Mouse (Mus musculus) c-Kit-positive CD71-positive TER-119-negative erythroid progenitor cells, embryonic 14.5 days (primary cell): ENCODE measurements around the gene Abhd17c.

ENCODE experiments used
- DNase-seq: peaks from one replicate; pipeline ENCODE4 v3.0.0-alpha.2; 2013; ENCODE audit warnings: low read depth

Abhd17c gene

DNA sequence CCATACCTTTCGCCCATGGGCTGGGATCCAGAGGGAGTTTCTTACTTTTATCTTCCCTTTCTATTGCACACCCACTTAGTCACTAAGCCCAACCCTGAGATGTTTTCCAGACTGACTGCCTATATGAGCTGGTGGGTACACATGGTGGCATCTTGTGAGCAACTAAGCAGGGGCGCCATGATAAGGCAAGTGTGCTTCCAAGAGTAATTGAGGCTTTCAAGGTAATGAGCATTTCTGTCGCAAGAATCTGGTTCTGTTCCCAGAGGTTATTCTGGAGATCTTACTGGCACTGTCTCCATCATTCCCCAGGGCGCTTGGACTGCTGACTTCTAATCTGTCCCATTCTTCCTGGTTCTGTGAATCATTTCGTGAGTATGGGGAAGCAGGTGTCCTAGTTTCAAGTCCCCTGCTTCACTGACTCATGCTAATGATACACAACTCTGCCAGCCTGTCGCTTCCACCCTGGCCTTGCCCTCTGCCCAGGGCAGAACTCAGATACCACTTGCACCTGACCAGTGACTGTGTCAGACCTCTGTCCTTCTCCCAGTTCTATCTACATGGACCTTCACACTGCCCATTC lies 34.1 kb downstream of the Abhd17c start:
- DNase-seq, result no peak

DNA sequence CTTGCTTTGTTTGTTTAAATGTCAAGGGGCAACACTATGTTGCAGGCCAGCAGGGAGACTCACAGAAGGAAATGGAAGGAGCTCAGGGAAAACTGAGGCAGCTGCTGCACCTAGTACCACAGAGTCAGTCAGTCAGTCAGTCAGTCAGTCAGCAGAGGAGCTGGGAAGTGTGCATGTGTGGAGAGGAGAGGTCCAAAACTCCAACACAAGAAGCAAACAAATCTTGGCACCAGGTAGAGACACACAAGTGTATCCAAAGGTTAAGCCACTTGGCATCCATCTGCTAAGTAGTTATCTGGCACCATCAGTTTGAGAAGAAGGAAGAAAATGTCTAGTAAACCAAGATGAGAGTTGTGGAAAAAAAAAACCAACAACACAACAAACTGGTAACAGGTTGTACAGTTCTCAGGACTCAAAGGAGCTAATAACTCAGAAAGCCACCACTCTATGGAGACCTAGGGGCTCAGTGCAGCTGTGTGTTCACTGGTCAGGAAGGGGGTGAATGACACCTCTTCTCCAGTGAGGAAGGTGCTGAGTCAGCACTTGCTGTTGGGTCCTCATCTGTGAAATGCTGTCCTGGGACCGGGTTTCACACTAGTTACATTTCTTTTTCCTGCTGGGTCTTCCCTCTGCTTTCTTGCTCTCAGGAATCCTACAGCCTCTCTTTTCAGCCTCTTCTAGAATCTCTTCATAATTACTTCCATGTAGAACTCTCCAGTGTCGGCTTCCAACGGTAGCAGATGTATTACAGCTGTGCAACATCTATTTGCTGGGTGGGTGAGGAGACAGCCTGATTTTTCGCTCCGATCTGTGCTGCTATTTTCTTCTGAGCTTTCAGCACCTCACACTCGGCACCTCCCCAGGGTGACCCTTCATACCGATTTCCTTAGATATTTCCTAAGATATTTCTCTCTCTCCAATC lies 34.8 kb downstream of the Abhd17c start:
- no peak for DNase-seq

DNA sequence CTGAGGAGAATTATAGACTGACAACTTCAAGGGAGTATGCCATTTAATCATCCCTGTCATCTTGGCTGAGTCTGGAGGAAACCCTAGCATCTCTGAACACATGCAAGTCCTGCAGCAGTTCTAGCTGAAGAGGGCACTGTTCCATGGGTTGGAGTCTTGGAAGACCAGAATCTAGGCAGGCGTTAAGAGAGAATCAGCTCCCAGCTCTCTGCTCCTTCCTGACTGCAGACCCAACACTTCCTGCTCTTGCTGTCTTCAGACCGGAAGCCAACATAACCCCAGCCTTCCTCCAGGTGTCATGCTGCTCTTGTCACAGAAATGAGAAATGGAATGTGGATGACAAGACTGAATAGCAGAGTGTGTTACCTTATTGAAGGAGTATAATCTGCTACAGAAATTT lies 36.3 kb downstream of the Abhd17c start:
- DNase-seq, result no peak

DNA sequence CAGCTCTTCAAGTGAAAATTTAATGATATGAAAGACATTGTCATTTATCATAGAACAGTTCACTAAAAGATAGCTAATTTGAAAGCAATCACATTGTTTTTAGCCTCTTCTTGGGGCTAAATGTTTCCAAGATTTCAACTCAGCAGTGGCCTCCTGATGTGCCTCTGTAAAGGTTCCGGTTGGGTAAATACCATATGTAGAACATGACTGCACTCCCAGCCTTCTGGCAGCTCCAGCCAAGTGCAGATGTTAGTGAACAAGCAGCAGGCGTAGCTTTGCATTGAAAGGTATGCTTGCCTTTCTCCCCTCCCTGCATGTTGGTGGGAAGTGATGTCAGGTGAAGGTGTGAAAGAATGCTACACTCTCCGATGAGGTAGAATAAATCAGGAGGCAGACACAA lies 36.9 kb downstream of the Abhd17c start:
- DNase-seq, result no peak

DNA sequence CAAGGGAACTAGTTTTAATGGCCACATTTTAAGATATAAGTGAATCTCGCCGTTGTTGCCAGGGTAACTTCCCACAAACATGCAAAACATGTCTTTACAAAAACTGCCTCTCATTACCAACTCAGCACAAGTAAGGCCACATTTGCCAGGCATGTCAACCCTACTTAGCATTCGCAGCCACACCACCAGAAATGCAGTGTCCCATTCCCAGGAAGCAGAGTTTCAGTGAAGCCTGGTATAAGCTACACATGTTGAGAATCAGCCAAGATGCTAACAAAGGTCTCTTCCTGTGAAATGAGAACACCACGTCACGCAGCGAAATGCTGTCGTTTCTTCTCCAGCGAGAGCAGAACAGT lies 38.7 kb downstream of the Abhd17c start:
- no peak for DNase-seq

DNA sequence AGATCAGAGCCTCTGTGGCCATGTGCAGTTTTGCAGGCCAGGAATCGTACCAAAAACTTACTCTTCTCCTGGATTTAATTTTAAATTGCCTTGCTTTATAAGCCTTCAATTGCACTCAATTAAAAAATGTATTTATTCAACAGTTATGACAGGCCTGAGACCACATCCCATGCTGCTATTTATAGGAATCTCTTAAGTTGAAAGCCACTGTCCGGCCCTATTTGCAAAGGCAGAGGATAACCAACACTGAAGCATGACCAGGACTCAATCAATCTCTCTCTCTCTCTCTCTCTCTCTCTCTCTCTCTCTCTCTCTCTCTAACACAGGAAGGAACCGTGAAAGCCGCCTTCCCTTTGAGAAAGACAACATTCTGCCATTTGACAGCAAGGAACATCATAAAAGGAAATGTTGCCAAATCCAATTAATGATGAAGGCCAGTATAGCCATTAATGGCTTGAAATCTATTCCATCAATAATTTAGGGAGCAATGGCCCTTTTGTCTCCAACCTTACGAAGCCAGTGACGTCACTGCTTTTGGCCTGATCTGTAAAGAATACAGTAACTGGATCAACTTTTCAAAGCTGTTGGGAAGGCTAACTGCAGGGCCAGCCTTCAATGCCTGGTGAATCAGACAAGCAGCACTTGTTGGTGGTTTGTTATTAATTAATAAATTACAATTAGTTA lies 39.2 kb downstream of the Abhd17c start:
- DNase-seq, result no peak

DNA sequence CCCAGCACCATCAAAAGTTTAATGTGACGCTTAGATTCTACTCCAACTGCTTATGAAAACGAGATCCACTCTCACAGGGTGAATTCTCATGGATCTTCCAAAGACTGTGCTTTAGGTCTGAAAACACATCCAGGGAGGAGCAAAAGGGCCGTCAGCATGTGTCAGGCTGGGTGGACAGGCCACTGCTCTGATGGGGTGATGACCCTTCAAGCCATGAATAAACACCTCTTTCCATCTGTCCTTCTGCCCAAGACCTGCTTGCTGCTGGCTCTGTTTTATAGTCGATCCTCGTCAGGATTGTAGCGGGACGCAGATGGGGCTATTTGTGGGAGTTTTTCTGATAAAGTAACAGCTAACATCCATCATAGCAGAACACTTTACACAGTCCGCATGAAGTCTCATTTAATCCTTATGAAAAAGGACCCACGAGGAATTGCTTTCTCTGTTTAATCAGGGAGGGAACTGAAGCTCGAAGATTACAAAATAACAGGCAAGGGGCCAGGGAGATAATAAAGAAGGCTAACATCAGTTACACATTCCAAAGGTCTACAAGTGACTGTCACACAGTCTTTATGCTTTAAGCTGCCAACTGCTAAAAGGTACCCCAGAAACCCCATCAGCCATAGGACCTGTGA lies 39.9 kb downstream of the Abhd17c start:
- DNase-seq, result no peak

DNA sequence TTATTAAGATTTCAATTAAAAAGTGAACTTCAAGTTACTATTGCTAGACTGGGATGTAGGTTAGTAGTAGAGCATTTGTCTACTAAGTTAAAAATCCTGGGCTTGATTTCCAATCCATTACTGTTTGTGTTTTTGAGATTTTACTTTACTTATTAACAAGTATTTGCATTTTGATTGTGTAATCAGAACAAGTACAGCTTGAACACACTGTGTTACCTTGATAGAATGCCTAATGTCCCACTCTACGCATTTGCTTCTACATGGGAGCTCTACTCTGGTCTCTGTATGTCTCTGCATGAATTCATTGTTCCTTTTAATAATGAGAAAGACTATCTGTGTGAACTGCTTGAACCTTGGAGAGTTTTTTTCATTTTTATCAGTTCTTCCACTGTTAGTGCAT lies 44.8 kb downstream of the Abhd17c start:
- no peak for DNase-seq

DNA sequence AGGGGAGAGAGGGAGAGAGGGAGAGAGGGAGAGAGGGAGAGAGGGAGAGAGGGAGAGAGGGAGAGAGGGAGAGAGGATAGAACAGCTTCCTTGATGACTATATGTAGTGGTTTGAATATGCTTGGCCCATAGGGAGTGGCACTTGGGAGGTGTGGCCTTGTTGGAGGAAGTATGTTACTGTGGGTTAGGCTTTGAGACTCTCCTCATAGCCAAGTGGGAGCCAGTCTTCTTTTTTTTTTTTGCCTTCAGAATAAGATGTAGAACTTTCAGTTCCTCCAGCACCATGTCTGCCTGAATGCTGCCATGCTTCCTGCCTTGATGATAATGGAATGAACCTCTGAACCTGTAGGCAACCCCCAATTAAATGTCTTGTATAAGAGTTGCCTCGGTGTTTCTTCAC lies 49.1 kb downstream of the Abhd17c start:
- DNase-seq, result no peak

DNA sequence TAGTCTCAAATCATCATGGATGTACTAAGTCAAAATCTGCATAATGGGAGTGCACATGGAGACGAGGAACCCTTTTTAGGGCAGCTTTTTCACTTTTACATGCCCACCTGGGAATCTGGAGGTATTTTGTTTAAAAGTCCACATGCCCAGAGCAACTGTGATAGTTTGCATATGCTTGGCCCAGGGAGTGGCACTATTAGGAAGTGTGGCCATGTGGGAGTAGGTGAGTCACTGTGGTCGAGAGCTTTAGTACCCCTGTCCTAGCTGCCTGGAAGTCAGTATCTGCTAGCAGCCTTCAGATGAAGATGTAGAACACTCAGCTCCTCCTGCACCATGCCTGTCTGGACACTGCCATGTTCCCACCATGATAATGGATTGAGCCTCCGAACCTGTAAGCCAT lies 51.0 kb downstream of the Abhd17c start:
- no peak for DNase-seq

DNA sequence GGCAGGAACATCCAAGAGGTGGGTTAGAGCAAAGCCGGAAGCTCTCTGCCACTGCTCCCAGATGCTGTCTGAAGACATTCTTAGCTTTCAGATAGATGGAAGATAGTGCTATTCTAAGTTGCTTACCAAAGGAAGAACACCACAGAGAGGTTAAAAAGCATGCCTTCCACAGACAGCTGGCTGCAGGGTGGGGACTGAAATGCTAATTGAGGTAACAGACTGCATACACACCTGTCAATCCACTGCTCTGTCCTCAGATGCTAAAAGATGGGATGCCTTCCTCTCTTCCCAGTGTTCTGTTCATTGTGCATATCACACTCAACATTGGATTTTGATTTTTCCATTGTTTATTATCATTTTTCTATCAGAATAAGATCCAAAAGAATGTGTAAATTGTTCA lies 53.6 kb downstream of the Abhd17c start:
- no peak for DNase-seq

DNA sequence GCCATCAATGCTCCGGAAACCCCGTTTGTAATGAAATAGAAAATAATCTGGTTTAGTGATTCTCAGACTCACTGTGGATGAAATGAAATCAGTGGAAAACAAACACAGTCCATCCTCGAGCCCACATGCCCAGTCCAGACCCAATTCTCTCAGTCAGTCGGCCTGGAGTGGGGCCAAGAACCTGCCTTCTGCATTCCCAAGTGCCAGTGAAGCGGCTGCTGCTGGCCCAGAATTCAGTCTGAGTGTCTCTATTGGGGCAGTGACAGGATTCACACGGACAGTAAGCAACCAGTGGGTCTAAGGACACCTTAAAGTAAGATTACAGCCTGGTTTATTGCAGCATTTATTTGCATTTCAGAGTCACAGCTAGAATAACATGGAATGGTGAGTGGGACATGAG lies 55.2 kb downstream of the Abhd17c start:
- no peak for DNase-seq

DNA sequence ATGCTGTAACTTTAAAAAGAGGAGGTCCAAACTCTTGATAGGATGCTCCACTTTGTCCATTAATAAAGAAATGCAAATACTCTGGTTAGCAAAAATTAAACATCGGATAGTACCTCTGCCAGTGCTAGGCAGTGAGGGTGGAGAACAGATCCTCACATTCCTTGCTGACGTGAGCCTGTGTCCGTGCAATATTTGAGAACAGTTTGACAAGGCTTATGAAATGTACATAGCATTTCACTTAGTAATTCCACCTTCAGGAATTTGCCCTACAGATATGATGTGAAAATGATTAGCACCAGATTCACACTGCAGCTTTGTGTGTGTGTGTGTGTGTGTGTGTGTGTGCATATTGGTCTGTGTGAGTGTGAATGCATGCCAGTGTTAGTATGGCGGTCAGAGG lies 60.9 kb downstream of the Abhd17c start:
- DNase-seq, result no peak

DNA sequence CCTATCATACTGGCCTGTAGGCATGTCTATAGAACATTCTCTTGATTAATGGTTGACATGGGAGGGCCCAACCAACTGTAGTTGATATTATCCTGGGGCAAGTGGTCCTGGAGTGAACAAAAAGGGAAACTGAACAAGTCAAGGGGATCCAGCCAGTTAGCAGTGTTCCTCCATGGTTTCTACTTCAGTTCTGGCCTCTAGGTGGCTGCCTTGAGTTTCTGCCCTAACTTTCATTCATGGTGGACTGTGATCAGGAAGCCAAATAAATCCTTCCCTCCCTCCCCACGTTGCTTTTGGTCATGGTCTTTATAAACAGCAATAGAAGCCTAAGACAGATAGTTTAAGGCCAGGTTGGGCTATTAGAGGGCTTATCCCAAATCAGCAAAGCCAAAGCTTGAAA lies 61.9 kb downstream of the Abhd17c start:
- DNase-seq, result no peak

DNA sequence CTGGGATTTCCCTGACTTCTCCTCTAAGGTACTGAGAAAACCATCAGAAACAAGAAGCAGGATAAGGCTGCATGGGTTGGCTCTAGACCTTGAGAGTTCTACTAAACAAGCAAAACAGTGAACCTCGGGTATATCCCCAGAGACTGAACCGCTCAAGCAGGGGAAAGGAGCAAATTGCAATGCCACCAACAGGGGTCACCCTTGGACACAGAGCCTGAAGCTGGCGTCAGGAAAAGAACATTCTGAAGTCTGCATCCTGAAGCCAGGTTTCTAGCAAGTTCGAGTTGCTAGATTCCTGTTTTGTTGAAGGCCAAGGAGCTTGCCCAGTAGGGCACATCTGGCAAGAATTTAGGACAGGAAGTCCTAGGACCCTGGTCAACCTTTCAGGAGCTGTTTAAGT lies 62.7 kb downstream of the Abhd17c start:
- peak; percentile 21 for DNase-seq

DNA sequence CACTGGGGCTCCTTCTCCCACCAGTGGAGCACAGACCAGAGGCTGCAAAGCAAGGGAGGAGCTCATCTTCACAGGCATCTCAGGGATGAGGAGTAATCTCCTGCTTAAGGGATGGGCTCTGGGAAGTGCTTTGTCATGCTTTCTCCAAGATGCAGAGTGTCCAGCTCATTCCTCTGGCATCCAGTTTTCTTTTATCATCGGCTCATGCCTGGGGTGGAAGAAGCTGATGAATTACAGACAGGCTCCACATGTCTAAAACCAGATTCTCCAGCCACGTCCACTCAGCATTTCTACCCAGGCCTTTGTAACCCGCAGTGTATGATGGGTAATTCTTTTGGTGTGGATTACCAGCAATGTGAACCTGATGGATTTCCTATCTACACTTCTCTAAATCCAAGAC lies 63.5 kb downstream of the Abhd17c start:
- no peak for DNase-seq

DNA sequence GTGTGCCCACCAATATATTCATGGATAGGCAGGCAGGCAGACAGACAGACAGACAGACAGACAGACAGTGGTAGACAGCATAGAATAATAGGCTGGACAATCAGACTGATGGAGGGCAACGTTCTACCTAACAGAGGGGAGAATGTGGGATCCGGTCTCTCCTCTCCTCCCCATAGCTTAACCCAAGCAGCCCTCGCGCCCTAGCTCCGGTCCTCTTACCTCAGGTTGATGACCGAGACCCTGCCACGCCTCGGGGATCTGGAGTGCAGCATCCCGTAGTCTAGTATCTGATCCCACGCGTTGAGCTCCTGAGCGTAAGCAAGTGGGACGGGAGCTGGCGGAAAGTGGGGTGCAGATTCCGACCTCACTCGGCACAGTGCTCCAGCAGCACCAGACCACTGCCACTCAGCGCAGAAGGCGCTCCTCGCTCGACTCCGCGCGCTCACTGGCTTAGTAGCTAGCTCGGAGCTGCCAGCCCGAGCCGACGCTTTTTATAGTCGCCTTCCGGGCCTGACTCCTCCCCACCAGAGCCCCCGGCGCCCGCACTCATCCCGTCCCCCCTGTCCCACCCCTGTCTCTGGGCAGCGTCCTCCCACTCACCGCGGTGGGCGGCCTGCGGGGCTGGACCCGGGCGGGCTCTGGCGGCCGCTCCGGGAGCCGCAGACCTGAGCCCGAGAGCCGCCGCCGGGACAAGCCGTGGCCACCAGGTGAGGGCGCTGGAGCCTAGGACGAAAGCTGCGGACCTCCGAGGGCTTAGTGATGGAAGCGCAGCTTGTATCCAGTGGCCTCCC lies 65.5 kb downstream of the Abhd17c start, which contains the start of gene Cemip:
Cemip (minus strand) TSS at position 464 of the 791 bp plus-strand sequence.
- no peak for DNase-seq

DNA sequence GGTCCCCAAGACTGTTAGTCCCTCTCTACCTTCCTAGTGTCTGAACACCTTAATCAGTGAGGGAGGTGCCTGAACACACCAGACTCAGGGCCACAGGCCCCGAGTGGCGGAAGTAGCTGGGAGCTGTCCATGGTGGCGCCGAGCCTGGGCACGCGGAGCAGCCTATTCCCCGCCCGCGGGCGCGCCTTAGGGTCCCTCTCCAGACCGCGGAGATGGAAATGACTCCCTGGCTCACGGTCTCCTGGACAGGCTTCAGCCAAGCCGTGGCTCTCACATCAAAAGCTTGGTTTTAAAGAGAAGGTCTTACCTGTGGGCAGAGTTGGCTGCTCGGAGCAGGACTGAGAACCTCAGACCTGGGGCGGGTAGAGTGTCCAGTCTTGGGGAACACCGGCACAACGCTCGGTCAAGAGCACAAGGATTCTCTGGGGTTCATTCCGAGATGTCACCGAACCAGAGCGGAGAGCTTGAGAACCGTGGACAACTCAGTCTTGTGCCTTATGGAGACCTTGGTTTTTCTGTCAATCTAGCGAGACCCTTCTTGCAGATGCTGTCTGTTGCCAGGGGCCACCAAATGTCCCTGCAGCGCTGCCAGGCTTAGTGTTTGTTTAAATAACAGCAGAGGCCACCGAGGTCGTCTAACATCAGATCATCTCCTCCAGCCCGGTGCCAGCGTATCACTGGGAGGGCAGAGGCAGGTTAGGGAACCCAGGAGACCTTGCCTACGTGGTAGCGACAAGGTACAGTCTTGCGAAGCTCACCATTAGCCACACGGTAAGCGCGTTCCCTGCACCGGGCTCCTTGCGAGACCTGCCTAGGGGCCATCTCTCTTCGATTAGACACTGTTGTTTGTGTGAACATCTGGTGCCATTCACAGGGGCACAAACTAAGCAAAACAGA lies 66.4 kb downstream of the Abhd17c start:
- no peak for DNase-seq

DNA sequence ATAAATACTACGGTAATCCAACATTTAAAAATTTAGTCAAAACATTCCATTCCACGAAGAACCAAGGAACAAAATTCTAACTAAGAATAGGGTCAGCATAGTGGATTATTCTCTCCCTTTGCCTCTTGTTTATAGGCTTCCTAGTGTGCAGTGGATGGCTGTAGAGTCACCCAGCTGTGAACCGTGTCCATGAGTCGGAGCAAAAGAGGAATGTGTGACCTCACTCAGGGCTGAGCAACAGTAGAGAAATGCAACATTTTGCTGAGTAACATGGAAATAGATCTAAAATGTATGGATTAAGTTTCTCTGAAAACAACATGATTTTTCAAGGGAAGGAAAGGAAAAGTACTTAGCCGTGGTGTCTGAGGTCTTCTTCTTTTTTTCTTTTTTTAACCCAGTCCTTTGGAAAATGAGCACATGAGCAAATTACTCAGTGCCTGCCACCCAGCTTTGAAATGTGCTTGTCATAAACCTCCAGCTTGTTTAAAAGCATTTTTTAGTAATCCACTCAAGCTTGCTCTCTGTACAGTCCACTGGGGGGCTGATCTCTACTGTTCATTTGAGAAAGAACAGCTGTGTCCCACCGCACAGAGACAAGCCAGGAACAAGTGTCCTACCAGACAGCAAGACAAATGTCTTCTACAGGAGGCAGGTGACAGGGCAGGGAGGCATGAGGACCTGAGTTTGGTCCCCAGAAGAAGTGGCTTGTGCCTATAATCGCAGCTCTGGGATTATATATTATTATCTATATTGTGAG lies 74.3 kb downstream of the Abhd17c start:
- DNase-seq, result no peak

DNA sequence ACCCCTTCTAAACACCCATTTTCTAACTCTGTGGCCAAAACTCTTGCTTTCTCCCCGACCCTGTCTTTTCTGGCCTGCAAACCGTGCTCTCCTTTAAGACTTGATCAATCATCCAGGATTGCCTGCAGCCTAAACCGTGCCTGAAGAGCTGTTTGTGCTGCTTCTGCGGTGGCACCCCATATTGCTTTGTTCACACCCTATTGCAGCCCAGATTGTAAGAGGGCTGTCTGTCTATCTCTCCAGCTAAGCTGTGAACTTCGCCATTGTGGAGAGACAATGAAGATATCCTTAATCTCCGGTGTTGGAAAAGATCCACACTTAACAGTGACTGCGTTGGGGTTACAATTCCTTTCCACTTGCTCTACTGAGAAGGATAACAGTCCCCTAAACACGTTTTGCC lies 77.4 kb downstream of the Abhd17c start:
- DNase-seq, result no peak
